Mouse (Mus musculus) kidney, postnatal 10 days (tissue): ENCODE data around the gene Tmem207.

ENCODE experiments used
- DNase-seq: peaks from one replicate; pipeline ENCODE4 v3.0.0; 2021; ENCODE audit warnings: mixed read lengths

The Tmem207 gene

GRCm38 (mm10) chr16:26454163-26454562 is 72.4 kb downstream of the Tmem207 start:
- peak; percentile 12 for DNase-seq
